Mouse (Mus musculus) lung, postnatal 0 days (tissue): Measurements from ENCODE around the gene Zfp36. TPM values are rescaled to one million over a fixed set of nuclear protein-coding genes. Genes with fewer than 3 reads are reported as not detected.

Source experiments
- ATAC-seq: fragments of 200-750 bp; cut with Nextera tagmentation; 2 replicates; pipeline ENCODE4 v1.8.0; 2017; ENCODE audit warnings: moderate library complexity
- DNase-seq: peaks from one replicate; pipeline ENCODE4 v3.0.0-alpha.2; 2016; ENCODE audit warnings: low spot score
- H3K27ac ChIP-seq: fragments of 300-500 bp; sonication (generic); 2 replicates; pipeline ENCODE4 v1.5.1; 2014; ENCODE audit warnings: antibody characterized with exemption, mild to moderate bottlenecking, low read length, mixed read lengths
- H3K27me3 ChIP-seq: fragments of 300-500 bp; sonication (generic); replicated peaks from 2 replicates; pipeline ENCODE4 v1.6.1; 2014; ENCODE audit warnings: low read length, mixed read lengths; ENCODE audit not compliant: insufficient read depth
- H3K36me3 ChIP-seq: fragments of 300-500 bp; sonication (generic); 2 replicates; pipeline ENCODE4 v1.6.1; 2014; ENCODE audit warnings: low read length, mixed read lengths; ENCODE audit not compliant: insufficient read depth
- H3K4me1 ChIP-seq: fragments of 300-500 bp; sonication (generic); 2 replicates; pipeline ENCODE4 v1.6.1; 2014; ENCODE audit warnings: antibody characterized with exemption, low read depth, low read length, mixed read lengths; ENCODE audit not compliant: insufficient read depth
- H3K4me2 ChIP-seq: fragments of 300-500 bp; sonication (generic); replicated peaks from 2 replicates; pipeline ENCODE4 v1.6.1; 2014; ENCODE audit warnings: low read depth, mild to moderate bottlenecking, low read length, moderate library complexity, mixed read lengths
- H3K4me3 ChIP-seq: fragments of 300-500 bp; sonication (generic); 2 replicates; pipeline ENCODE4 v1.5.1; 2014; ENCODE audit warnings: low read depth, low read length
- H3K9ac ChIP-seq: fragments of 300-500 bp; sonication (generic); replicated peaks from 2 replicates; pipeline ENCODE4 v1.6.1; 2014; ENCODE audit warnings: low read depth, mild to moderate bottlenecking
- H3K9me3 ChIP-seq: fragments of 300-500 bp; sonication (generic); 2 replicates; pipeline ENCODE4 v1.6.1; 2016; ENCODE audit warnings: low read length, mixed read lengths
- CTCF ChIP-seq: IDR thresholded peaks from 2 replicates; pipeline ENCODE4 v1.5.1; 2016; ENCODE audit warnings: antibody characterized with exemption, mild to moderate bottlenecking
- EP300 ChIP-seq: IDR thresholded peaks from 2 replicates; pipeline ENCODE4 v1.6.1; 2016; ENCODE audit warnings: antibody characterized with exemption, mild to moderate bottlenecking, control low read depth
- WGBS: fragments of 180-500 bp; shearing (Covaris S2); extraction: QIAGEN DNeasy Blood & Tissue Kit; methylation state at CpG from one replicate; pipeline ENCODE4 v1.1.7; 2014; 5-methylcytosine and 5-hydroxymethylcytosine counted together
- polyA plus RNA-seq: library from polyadenylated mRNA; unstranded; fragments of >200 nt; fragmentation: Nextera tagmentation; extraction: Ambion mirVana; gene quantifications from 2 replicates; pipeline ENCODE4 v1.2.1, GENCODE M21; 2015

The Zfp36 gene
- polyA plus RNA-seq, 1 experiment from 2014 or later = 48.3 TPM

DNA sequence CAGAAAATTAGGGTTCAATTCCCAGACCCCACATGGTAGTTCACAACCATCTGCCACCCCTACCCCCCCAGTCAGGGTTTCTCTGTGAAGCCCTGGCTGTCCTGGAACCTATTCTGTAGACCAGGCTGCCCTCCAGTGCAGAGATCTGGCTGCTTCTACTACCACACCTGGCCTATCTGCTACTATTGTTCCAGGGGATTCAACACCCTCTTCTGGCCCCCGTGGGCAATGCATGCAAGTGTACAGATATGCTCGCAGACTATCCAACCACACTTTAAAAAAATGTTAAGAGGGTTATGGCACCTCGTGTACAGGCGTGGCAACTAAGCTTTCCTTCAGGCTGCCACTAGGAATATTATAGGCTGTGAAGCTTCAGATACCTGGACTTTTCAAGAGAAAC, 32.8 kb upstream of the Zfp36 start:
- DNase-seq = no peak
- Histone ChIP-seq H3K27me3 (no peaks in the 10 kb centered on the region), H3K9ac (no peak overlapping the region), H3K4me2 (no peak overlapping the region), H3K4me1 (peaks cover 4% of the 10 kb centered on the region; the same call in 1 of the 2 replicates), H3K4me3 (no peak overlapping the region), H3K9me3 (no peaks in the 10 kb centered on the region), H3K36me3 (peaks cover 13% of the 10 kb centered on the region; the same call in 1 of the 2 replicates), H3K27ac (no peak overlapping the region)
- TF ChIP-seq CTCF = peak; percentile 16; the same call in 1 of the 2 replicates
- no peak for TF ChIP-seq EP300
- no peak for ATAC-seq
- 69% methylated on average over 4 of the region's 4 CpGs for WGBS

GRCm38 (mm10) chr7:28410841-28411475, 30.9 kb upstream of the Zfp36 start:
- 57% methylated on average over 3 of the region's 3 CpGs for WGBS
- H3K4me2 ChIP-seq = no peak overlapping the region
- TF ChIP-seq CTCF (no peak), EP300 (no peak)
- DNase-seq = peak; percentile 54
- no peaks in the 10 kb centered on the region for H3K27me3 ChIP-seq
- no peaks in the 10 kb centered on the region for H3K9me3 ChIP-seq
- no peak overlapping the region for H3K9ac ChIP-seq
- H3K27ac ChIP-seq = peak overlapping the region; percentile 43; the same call in 1 of the 2 replicates
- peaks cover 4% of the 10 kb centered on the region; the same call in 1 of the 2 replicates for H3K4me1 ChIP-seq
- ATAC-seq = peak; percentile 68
- H3K4me3 ChIP-seq = no peak overlapping the region
- peaks cover 31% of the 10 kb centered on the region for H3K36me3 ChIP-seq

DNA sequence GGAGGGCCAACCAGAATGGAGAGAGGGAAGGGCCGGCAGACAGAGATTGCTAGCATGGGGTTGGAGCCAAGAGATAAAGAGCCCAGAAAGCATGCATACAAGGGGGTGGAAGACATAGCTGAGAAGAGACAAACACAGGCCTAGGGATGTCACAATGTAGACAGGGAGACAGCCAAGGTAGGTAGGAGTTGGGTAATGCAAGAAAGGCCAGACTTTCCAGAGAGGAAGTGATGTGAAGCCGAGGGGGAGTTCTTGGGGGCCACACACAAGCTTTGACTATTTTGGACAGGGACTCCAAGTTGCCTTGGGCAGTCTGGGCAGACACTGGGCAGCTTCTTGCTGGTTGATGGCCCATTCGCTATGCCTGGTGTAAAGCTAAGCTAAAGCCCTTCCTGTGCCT, 21.9 kb upstream of the Zfp36 start:
- no peaks in the 10 kb centered on the region for H3K9me3 ChIP-seq
- H3K4me3 ChIP-seq = no peak overlapping the region
- no peak overlapping the region for H3K9ac ChIP-seq
- 68% methylated on average over 3 of the region's 3 CpGs for WGBS
- H3K4me1 ChIP-seq = no peaks in the 10 kb centered on the region
- H3K27me3 ChIP-seq = no peaks in the 10 kb centered on the region
- DNase-seq = no peak
- peaks cover 55% of the 10 kb centered on the region for H3K36me3 ChIP-seq
- ATAC-seq = no peak
- TF ChIP-seq EP300 = no peak
- TF ChIP-seq CTCF = no peak
- H3K27ac ChIP-seq = no peak overlapping the region
- no peak overlapping the region for H3K4me2 ChIP-seq

DNA sequence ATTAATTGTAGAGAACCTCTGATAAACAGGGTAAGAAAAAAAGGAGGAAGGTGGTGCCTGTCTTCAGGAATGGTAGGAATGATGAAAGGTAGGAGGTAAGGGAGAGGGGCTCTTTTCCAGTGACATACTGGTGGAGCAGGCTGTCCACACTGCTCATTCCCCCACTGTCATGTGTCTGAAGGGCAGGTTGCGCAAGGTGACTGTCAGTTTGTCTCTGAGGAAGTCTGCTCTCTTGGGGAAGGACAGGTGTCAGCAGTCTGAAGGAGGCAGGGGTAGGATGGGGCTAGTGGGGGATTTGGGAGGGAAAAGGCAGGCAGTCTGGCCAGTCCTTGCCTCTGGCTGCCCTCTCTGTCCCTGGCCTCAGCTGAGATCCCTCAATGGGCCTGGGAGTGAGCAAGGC, 21.0 kb upstream of the Zfp36 start:
- WGBS = 100% methylated on average over 1 of the region's 1 CpGs
- Histone ChIP-seq H3K27ac (no peak overlapping the region), H3K9me3 (no peaks in the 10 kb centered on the region), H3K9ac (no peak overlapping the region), H3K36me3 (peaks cover 53% of the 10 kb centered on the region), H3K4me3 (no peak overlapping the region), H3K4me1 (no peaks in the 10 kb centered on the region), H3K4me2 (no peak overlapping the region), H3K27me3 (no peaks in the 10 kb centered on the region)
- ATAC-seq = no peak
- DNase-seq = peak; percentile 23
- TF ChIP-seq EP300 (no peak), CTCF (no peak)

DNA sequence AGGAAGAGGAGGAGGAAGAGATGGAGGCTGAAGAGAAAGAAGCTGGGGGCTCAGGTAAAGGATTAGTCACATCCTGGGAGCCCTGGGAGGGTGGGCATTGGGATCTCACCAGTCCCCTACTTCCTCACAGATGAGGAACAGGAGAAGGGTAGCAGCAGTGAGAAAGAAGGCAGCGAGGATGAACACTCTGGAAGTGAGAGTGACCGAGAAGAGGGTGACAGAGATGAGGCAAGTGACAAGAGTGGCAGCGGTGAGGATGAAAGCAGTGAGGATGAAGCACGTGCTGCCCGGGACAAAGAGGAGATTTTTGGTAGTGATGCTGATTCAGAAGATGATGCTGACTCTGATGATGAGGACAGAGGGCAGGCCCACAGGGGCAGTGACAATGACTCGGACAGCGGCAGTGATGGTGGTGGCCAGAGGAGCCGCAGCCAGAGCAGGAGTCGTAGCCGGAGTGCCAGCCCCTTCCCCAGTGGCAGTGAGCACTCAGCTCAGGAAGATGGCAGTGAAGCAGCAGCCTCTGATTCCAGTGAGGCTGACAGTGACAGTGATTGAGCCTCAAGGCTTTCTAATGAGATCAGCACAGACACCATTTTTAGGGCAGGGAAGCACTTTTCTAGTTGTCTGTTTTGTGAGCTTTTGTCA, 18.8 kb upstream of the Zfp36 start:
- 83% methylated on average over 10 of the region's 10 CpGs for WGBS
- no peak overlapping the region for H3K27ac ChIP-seq
- H3K9ac ChIP-seq = no peak overlapping the region
- TF ChIP-seq CTCF = no peak
- TF ChIP-seq EP300 = no peak
- no peaks in the 10 kb centered on the region for H3K9me3 ChIP-seq
- H3K4me2 ChIP-seq = no peak overlapping the region
- H3K36me3 ChIP-seq = peaks cover 44% of the 10 kb centered on the region
- DNase-seq (no peak), ATAC-seq (no peak)
- no peaks in the 10 kb centered on the region for H3K27me3 ChIP-seq
- H3K4me1 ChIP-seq = no peaks in the 10 kb centered on the region
- H3K4me3 ChIP-seq = no peak overlapping the region

DNA sequence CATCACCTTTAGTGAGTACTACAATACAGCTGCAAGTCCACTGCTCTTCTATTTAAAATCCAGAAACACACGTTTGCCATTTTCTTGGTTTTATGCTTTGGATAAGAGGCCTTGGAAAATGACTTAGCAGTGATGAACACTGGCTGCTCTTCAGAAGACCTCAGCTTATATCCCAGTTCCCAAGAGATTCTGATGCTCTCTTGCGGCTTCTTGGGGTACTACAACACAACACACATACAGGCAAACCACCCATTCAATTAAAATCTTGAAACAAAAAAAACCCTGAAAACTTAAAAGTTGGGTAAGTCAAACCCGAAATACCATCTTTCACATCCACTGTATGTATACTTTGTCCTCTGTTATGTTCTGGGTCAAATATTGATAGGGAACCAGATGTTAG, 17.9 kb upstream of the Zfp36 start:
- Histone ChIP-seq H3K36me3 (peaks cover 36% of the 10 kb centered on the region), H3K9me3 (no peaks in the 10 kb centered on the region), H3K9ac (no peak overlapping the region), H3K4me1 (peaks cover 5% of the 10 kb centered on the region; the same call in 1 of the 2 replicates), H3K27me3 (no peaks in the 10 kb centered on the region), H3K27ac (no peak overlapping the region), H3K4me2 (no peak overlapping the region), H3K4me3 (no peak overlapping the region)
- no peak for ATAC-seq
- TF ChIP-seq CTCF (peak; percentile 58), EP300 (no peak)
- 55% methylated on average over 3 of the region's 3 CpGs for WGBS
- DNase-seq = peak; percentile 59
